Mouse (Mus musculus): ENCODE measurements at regions not wholly inside any gene's neighbourhood (a gene's known extent, or its start where the extent isn't known, plus 50 kb on each side); places are given as distances from the start of the nearest gene placed in this dataset.

- TF ChIP-seq MAX (IDR thresholded peaks at IDR 0.05; ENCODE audit: low read length) (no peak), POLR2A (IDR thresholded peaks at IDR 0.05; ENCODE audit: control insufficient read depth in 1 of 2, insufficient read depth in 1 of 2, low read depth in 1 of 2, low read length in 2 of 2, poor library complexity in 1 of 2) (no peak), EP300 (IDR thresholded peaks at IDR 0.05; ENCODE audit: low read depth in 1 of 2, low read length in 2 of 2) (no peak), GABPA (IDR thresholded peaks at IDR 0.05; ENCODE audit: low read depth, low read length) (no peak), UBTF (IDR thresholded peaks at IDR 0.05; ENCODE audit: borderline replicate concordance, insufficient read depth, low read depth, low read length) (no peak)
These were observed 78.8 kb upstream of the Osmr start for GRCm38 (mm10) chr15:6953556-6953955.

All from MEL (cell line).